Mouse (Mus musculus) 3T3-L1 (cell line): ENCODE data around the gene Six6.
A peak's percentile ranks its signal among the peaks of the same experiment; 100 is the strongest.

ENCODE experiments used
- DNase-seq: peaks from one replicate; pipeline ENCODE4 v3.0.0-alpha.2; 2015; ENCODE audit warnings: low read depth, low spot score

The Six6 gene

GRCm38 (mm10) chr12:72939616-72940015 lies at the start of gene Six6:
Gene Six6, plus strand, starts transcription at chr12:72939892.
- DNase-seq, result no peak

- no peak for DNase-seq
Measured at GRCm38 (mm10) chr12:72917159-72917993, 22.3 kb upstream of the Six6 start.

GRCm38 (mm10) chr12:72936751-72937150 lies 2.9 kb upstream of the Six6 start:
- peak; percentile 17 for DNase-seq

GRCm38 (mm10) chr12:72937537-72938120 lies 2.1 kb upstream of the Six6 start:
- DNase-seq, result no peak

- DNase-seq, result no peak
Measured at GRCm38 (mm10) chr12:72938176-72938575, 1.5 kb upstream of the Six6 start.

DNA sequence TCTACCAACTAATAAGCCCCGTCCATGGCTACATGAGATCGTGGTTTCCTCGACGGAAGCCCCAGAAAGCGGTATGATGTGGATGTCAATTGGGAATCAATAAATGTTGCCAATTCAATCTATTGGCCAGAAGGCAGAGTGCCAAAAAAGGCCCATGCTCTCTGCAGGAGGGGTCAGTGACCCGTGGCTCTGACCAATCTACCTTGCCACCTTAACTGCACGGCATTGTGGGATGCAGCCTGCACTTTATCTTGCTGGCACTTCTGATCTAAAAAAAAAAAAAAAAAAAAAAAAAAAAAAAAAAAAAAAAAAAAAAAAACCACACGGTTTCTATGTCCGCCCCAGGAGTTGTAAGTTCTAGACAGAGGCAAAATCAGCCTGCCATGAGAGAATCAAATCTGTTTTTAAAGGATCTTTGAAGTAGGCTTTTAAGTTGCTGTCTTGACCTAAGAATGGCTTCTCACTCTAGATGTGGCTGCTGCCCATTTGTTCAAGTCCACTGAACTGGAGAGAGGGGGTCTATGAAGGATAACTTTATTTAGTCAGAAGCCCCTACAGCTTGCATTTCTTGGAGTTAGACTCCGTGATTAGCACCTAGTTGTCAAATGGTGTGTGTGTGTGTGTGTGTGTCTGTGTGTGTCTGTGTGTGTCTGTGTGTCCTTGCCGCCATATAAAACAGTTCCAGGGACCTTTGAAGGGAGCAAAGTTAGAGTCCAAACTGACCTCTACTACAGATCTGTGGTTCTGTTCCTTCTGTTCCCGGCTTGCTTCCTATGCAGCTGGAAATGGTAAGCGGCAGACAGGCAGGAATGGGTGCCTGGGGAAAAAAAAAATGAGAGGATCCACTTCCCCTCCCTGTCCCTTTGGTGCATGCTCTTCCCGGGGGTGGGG lies 847 bp upstream of the Six6 start:
- no peak for DNase-seq

- no peak for DNase-seq
Measured at GRCm38 (mm10) chr12:72940071-72940821, 554 bp downstream of the Six6 start, which contains the start of gene 4930447C04Rik. Gene 4930447C04Rik, minus strand, starts transcription at chr12:72940774.

GRCm38 (mm10) chr12:72940822-72941397 lies 1.2 kb downstream of the Six6 start:
- DNase-seq, result no peak

DNA sequence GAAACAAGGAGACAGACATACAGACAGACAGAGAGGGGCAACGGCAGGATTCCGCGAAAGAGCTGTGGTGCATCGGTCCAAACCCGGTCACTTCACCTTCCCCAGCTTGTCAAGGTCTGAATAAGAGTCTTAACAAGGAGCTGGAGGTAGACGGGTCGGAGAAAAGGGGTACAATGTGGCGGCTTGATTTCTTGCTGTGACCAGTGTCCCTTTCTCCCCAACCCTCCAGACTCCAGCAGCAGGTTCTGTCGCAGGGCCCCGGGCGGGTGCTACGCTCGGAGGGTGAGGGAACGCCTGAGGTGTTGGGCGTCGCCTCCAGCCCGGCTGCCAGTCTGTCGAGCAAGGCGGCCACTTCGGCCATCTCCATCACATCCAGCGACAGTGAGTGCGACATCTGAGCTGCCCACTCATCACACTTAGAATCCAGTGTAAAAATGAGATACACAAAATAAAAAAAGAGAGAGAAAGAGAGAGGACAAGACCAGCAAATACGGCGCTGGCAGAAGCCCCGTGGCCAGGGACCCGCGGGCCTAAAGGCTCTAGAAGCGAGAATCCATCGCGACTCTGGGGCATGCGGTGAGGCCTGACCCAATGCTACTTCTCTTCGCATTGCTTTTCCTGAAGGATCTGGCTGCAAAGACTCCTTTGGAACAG lies 1.8 kb downstream of the Six6 start:
- no peak for DNase-seq

- no peak for DNase-seq
Measured at GRCm38 (mm10) chr12:72942171-72942570, 2.5 kb downstream of the Six6 start.

DNA sequence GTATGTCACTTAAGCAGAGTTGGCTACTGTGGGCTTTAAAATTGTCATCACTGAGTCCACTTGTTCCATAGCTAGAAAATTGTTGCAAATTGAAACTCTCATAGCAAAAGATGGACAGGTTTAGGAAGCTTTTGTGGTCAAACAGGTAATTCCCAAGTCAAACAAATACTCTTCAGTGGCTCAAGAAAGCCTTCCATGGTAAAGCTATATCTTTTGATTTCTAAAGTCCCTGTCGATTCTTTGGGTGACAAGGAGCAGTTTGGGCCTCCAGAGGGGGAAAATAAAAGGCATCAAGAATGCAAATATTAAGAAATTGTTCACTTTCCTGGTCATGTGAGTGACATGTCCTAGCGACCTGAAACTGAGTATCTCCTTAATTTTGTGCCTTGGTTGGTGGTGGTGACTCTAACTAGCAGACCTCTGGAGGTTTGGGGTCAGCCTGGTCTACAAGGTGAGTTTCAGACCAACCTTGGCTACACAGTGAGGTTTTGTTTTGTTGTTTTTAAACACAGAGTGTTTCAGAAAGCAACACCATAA lies 4.0 kb downstream of the Six6 start:
- no peak for DNase-seq

- DNase-seq, result no peak
Measured at GRCm38 (mm10) chr12:72944411-72945225, 4.9 kb downstream of the Six6 start.

DNA sequence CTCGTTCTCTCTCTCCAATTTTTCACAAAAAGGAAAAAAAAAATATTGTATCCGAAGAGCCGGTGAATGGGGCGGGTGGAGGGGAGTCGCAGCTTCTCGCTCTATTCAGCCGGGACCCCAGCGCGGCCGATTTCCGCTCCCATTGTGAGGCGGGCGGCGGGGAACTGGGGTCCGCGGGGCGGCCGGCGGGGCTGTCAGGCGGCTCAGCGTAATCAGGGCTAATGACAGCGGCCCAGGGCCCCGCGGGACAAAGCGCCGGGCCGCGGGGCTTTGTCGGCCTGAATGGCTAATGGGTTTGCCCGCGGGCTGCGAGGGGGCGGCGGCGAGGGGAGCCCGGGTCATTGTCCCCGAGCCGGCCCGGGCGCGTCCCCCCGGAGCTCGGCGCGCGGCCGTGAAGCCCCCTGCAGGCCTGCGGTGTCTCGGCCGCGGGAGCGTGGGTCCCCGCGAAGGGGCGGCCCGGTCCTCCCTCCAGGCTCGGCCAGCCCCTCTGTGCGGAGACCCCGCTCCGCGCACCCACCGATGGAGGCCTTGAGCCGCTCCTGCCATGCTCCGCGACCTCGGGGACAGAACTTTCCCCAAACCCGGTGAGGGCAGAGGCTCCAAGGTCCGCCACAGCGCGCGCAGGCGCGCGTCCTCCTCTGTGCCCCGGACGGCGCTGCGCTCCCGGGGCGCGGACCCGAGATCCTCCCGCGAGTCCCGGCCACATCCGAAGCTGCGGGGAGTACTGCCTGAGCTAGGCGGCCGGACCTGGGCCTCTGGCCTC lies 5.8 kb downstream of the Six6 start:
- no peak for DNase-seq

GRCm38 (mm10) chr12:72946064-72946395 lies 6.3 kb downstream of the Six6 start:
- no peak for DNase-seq

GRCm38 (mm10) chr12:72946805-72947204 lies 7.1 kb downstream of the Six6 start:
- DNase-seq, result no peak

- no peak for DNase-seq
Measured at GRCm38 (mm10) chr12:72947335-72947734, 7.6 kb downstream of the Six6 start.

DNA sequence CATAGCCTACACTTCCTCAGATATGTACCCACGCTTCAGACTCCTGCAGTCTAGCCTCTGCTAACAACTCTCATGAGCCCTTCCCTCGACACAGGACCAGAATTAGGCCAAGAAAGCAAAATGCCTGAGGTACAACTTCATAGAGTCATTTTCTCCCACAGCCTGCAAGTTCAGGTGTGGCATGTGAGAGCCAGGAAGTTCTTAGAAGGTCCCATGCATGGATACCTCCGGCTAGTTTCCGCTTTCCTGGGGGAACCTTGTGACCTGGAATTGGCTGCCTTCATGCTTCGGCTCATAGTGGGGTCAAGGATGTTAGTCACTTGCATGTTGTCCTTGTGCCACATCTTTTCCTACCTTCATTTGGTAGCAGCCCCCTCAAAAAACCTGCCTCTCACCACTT lies 13.4 kb downstream of the Six6 start:
- DNase-seq, result no peak

GRCm38 (mm10) chr12:72953858-72954257 lies 14.2 kb downstream of the Six6 start:
- no peak for DNase-seq

GRCm38 (mm10) chr12:72954906-72955305 lies 15.2 kb downstream of the Six6 start:
- DNase-seq, result peak; percentile 45
